Mouse (Mus musculus) G1E (cell line): ENCODE measurements around the gene Gm48551.

ENCODE experiments used
- CTCF ChIP-seq: IDR thresholded peaks from 2 replicates; pipeline ENCODE4 v1.5.1; 2012; ENCODE audit warnings: low read depth, low read length, inconsistent platforms, mixed read lengths
- POLR2AphosphoS5 ChIP-seq: IDR thresholded peaks from 2 replicates; pipeline ENCODE4 v1.6.1; 2012; ENCODE audit warnings: low read depth, low read length, inconsistent platforms; ENCODE audit not compliant: insufficient replicate concordance

GRCm38 (mm10) chr10:81392781-81393185, 8.5 kb downstream of the Gm48551 start, which contains the start of gene Smim24:
- no peak for TF ChIP-seq CTCF
- no peak for TF ChIP-seq POLR2AphosphoS5
